Mouse (Mus musculus) liver, postnatal 0 days (tissue): ENCODE data around the gene B3gnt2.

Experiments
- CTCF ChIP-seq: sonication (generic); IDR thresholded peaks from 2 replicates; pipeline ENCODE4 v1.5.1; 2016; ENCODE audit warnings: antibody characterized with exemption, low read depth
- EP300 ChIP-seq: IDR thresholded peaks from 2 replicates; pipeline ENCODE4 v1.6.1; 2016; ENCODE audit warnings: antibody characterized with exemption, low read depth, mild to moderate bottlenecking

DNA sequence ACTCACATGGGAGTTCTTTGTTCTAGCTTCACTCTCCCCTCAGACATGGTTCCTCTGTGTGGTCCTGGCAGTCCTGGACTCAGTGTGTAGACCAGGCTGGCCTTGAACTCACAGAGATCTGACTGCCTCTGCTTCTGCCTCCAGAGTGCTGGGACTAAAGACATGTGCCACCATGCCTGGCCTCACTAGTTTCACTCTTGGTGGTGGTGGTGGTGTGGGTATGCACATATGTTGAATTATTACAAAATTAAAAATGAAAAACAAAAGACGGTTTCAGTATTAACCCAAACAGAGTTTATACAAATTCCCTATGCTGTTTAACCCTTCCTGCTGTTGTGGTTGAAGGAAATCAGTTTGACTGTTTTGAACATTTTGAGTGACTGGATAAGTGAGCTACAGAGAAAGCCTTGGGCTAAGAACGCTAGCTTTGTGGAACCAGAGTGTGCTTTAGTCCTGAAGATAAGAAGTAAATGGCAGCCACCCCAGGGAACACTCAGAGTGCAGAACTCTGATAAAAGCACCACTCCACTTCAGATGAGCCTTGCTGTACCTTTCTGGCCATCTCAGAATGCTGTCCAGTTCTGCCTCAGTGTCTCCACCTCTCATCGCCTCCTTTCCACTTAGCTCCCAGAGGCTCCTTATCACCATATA is 16.0 kb upstream of the B3gnt2 start:
- no peak for TF ChIP-seq CTCF
- TF ChIP-seq EP300 = peak; percentile 60
